Mouse (Mus musculus) gastrocnemius, postnatal 25 days (tissue): ENCODE measurements around the gene Guca2b. TPM values are rescaled to one million over a fixed set of nuclear protein-coding genes. Genes with fewer than 3 reads are reported as not detected.
"Not testable (repeated sequence)": the region's sequence is repeated elsewhere in the genome, so short reads cannot be mapped to it uniquely, and the experiment has no call there.

Experiments used
- DNase-seq: peaks from one replicate; pipeline ENCODE4 v3.0.0; 2022
- total RNA-seq, 2 experiments: library from RNA; stranded (reverse); gene quantifications; 1 replicate in 1 of 2; 2 replicates in 1 of 2; pipeline ENCODE4 v1.2.3; 2021

The Guca2b gene
- total RNA-seq, 2 experiments from 2014 or later = not detected

- no peak for DNase-seq
Observed at GRCm38 (mm10) chr4:119642666-119643065, 16.1 kb downstream of the Guca2b start.

DNA sequence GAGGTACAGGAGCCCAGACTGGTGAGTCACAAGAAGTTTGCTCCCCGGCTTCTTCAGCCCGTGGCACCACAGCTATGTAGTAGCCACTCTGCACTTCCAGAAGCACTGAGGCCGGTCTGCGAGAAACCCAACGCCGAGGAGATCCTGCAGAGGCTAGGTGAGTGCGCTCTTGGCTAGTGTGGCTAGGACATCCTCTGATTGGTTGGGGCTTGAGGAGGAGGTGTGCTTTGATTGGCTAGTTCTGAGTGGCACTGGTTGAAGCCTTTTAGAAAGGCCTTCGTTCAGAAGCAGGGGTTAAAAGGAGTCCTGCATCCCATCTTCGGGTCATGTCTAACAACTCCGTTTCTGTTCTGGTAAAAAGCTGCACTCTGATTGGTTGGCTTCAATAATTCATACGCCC lies 20.1 kb downstream of the Guca2b start:
- DNase-seq = no peak

GRCm38 (mm10) chr4:119637946-119638345 lies 20.8 kb downstream of the Guca2b start:
- no peak for DNase-seq

DNA sequence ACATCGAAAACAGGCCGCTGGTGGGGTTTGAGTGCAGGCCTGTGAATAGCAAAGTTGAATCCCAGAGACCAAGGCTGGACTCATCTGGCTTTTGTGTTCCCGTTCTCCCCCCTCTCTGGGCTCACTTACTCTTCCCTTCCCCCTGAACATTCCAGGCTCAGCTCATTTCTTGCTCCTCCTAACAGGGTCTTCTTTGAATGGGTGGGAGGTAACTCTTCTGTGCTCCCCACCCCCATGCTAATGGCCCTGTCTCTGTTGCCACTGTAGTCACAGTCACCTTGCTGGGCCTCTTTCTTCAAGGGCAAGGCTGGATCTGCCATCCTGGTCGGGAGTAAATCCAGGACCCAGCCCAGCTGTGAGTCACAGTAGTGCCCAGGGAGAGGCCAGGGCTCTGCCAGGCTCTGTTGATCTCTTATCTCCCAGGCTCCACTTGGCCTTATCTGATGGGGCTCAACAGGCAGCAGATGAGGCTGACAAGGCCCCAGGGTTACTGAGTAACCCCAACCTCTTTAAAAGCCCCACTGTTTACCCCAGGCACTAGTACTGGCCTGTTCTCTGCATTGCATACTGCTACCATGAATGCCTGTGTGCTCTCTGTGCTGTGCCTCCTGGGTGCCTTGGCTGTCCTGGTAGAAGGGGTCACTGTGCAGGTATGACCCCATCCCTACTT lies 21.4 kb downstream of the Guca2b start, which contains the start of gene Guca2a:
Guca2a (plus strand) TSS at position 529 of the 670 bp plus-strand sequence.
- no peak for DNase-seq

DNA sequence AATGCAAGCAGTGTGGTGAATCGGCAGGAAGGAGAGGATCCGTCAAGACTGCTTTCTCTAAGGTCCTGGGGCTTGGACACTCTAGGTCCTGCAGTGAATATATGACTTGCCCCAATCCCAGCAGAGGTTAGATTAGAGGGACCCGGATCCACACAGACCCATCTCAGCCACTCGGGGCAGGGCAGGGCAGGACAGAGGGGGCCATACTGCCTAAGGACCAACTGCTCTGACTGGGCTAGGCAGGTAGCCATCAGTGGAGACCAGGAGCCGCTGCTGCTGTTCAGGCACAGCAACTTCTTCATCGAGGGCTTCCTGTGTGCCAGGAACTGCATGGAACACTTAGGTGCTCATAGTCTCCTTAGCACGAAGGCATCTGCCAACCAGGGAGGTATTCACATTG lies 22.0 kb downstream of the Guca2b start:
- DNase-seq = no peak

GRCm38 (mm10) chr4:119635686-119636085 lies 23.1 kb downstream of the Guca2b start:
- DNase-seq = no peak

DNA sequence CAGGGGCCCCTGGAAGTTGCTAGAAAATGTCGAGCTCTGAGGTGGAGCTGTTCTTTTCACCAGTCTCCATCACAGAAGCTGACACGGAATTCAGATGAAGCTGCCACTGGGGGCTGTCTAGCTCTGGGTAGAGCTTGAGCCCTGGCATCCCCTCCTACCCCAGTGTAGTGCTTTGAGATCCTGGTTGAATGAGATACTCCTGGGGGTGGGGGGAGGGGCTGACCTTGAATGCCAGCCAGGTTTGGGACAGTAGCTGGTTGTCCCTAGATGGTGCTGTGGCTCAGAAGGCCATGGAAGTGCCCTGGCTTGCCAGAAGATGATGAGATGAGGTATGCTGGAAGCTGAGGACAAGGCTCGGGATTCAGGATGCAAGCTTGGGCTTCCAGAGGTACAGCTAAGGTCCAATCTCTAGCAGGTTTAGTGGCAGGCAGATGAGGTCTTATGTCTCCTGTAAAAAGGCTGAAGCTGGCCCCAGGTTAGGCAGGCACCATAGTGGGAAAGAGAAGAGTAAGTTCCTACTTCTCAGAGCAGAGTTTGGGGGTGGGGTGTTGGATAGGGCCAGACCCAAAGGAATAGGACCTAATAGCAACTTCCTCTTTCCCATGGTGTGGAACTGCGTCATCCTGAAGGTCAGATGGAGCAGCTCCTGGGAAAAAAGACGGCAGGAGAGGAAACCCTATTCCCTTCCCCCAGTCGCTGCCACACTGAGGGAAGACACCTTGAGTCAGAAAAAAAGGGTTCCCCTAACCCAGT lies 23.7 kb downstream of the Guca2b start:
- no peak for DNase-seq

DNA sequence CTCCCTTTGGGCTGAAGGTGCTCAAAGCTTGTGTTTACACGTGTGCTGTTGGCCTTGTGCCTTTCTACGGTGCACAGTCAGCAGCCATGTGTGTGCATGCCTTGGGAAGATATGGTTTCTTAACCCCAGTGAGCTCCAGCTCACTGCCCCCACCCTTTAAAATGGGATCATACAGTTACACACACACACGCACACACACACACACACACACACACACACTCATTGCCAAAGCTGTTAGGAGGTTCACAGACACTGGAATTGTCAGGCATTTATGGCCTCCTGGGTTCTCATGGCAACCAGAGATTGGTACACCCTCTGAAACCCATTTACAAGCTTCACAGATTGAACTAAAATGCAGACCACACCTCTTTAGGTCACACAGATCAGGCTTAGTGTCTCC lies 24.8 kb downstream of the Guca2b start:
- no peak for DNase-seq

DNA sequence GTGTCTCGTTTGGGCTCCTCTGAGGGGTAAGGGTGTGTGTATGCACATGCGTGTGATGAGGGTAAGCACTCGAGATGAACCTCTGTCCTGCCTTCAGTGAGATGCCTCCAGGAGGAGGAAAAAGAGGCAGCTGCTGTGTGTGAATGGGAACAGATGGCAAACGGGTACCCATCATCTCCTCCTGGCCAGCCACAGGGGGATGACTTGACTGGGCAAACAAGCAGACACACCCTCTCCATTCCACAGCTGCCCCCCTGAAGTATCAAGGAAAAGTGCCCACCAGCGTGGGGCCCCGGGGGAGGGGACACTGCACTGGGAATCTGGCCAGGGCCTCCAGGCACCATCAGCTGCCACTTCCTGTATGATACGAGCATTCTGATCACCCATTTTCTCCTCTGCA lies 25.4 kb downstream of the Guca2b start:
- no peak for DNase-seq

DNA sequence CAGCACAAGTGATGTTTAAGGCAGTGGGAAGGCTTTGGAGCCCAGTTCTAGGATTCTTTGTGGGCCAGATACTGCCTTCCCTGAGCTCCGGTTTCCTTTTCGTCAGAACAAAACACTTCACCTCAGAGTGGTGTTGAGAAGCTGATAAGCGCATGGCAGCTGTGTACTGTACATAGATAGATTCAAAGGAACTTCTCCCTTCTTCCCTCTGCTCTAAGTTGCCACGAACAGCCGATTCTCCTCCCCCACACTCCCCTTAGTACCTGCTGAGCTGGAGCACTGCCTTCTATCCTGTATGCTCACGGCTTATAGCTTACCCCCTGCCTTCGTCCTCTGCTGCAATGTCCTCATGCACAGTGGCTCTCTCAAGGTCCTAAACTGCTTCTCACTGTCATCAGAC lies 26.0 kb downstream of the Guca2b start:
- DNase-seq = no peak

- no peak for DNase-seq
Observed at GRCm38 (mm10) chr4:119631115-119631919, 27.4 kb downstream of the Guca2b start.

DNA sequence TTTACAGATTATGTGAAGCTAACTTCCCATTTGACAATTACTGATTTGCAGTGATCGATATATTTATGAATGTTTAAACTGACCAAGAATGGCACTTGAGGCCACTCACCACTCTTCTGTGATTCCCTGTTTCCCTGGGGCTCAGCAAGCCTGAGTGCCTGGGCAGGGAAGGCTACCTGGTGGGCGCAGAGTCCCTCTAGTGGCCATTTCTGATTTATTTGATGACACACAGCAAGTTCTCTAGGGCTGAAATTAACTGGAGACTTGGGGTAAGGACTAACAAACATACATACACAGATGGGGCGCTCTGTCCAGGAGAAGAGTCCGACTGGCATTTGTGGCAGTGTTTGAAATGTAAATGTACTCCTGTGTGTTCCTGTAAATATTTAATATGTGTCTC lies 30.4 kb downstream of the Guca2b start:
- DNase-seq = not testable (repeated sequence)

DNA sequence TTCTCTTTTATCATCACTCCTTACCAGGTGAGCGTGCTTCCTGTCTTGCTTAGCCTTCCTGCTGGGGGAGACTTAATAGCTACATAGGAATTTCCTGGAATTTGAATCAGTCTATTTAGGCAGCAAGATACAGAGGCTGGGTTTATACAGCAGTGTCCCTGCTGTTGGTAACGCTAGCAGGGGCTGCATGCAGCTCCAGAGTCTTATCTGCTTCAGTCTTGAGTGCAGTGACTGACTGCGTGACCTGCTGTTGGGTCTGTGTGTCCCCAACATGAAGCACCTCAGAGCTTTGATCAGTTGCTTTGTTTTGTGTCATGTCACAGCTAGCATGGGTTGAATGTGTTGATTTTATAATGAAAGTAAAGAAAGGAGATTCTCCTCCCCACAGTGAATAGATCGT lies 31.4 kb downstream of the Guca2b start:
- DNase-seq = no peak

GRCm38 (mm10) chr4:119626876-119627275 lies 31.9 kb downstream of the Guca2b start:
- no peak for DNase-seq

DNA sequence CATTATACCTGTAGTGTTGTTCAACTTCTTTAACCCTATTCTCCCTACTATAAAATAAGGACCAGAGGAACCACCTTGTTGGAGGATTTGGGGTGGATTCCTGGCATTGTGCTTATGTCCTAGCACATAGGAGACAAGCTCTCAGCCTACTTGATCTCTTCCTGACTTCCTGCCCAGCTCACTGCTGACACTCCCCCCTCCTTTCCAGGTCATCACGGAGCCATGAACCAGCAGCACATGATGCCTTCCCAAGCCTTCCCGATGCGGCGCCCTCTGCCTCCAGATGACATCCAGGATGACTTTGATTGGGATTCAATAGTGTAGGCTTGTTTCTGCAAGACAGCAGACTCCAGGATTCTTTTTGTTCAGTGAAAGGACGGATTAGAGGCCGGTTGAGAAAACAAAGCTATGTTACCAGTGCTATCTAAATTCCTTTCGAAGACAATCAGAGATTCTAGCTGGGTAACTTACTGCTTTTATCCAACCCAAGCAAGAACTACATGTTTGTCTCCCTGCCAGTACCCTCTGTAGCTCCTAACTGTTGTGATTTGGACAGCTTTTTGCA lies 32.6 kb downstream of the Guca2b start:
- DNase-seq = no peak

GRCm38 (mm10) chr4:119614724-119615123 lies 44.0 kb downstream of the Guca2b start:
- no peak for DNase-seq

GRCm38 (mm10) chr4:119614078-119614477 lies 44.7 kb downstream of the Guca2b start:
- no peak for DNase-seq

DNA sequence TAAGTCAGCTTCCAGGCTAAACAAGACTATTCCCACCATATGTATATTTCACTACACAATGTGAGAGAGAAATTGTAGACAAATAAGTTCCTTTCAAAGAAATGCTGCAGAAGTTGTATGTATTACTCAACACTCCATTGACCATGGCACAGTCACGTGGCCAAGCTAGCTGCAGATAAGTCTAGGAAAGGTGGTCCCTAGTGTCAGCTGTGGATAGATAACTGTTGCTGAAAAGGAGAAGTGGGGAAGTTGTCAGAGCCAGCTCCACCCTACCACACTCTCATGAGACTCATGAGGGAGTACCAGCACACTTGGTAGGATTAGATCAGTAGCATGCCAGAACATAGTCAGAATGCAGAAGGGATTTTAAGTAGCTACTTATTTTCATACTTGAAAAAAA lies 49.3 kb downstream of the Guca2b start:
- DNase-seq = no peak
